Mouse (Mus musculus): ENCODE measurements at regions not wholly inside any gene's neighbourhood (a gene's known extent, or its start where the extent isn't known, plus 50 kb on each side); places are given as distances from the start of the nearest gene placed in this dataset.
"Not testable (repeated sequence)": the region's sequence is repeated elsewhere in the genome, so short reads cannot be mapped to it uniquely, and the experiment has no call there.

DNA sequence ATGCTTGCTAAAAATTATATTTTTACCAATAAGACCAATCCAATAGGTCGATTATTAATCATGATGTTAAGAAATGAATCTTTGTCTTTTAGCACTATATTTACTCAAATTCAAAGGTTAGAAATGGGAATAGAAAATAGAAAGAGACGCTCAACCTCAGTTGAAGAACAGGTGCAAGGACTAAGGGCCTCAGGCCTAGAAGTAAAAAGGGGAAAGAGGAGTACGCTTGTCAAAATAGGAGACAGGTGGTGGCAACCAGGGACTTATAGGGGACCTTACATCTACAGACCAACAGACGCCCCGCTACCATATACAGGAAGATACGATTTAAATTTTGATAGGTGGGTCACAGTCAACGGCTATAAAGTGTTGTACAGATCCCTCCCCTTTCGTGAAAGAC lies 715.7 kb upstream of the Tacstd2 start:
- not testable (repeated sequence) for TF ChIP-seq CTCF, EP300 (IDR thresholded peaks at IDR 0.05; ENCODE audit: low read depth)
